Mouse (Mus musculus): ENCODE results near the gene Dnah12.

DNA sequence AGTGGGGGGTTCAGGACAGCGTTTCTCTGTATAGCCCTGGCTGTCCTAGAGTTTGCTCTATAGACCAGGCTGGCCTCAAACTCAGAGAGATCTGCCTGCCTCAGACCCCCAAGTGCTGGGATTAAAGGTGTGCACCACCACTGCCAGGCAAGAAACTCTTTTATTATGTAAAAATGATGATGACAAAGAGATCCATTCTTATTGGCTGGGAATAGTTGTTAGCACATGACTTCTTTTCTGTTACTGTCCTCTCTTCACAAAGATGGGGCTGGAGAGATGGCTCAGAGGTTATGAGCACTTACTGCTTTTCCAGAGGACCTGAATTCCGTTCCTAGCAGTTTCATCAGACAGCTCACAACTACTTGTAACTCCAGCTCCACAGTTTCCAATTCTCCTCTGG, 186.9 kb downstream of the Dnah12 start:
- TF ChIP-seq CTCF (IDR thresholded peaks at IDR 0.05; ENCODE audit: borderline replicate concordance, insufficient read depth, low read length) (no peak), POLR2A (IDR thresholded peaks at IDR 0.05; ENCODE audit: low read depth, low read length) (no peak)
